Mouse (Mus musculus) kidney, embryonic 16.5 days (tissue): ENCODE measurements around the gene Tspan4. TPM values are rescaled to one million over a fixed set of nuclear protein-coding genes. Genes with fewer than 3 reads are reported as not detected.
"Not testable (repeated sequence)": the region's sequence is repeated elsewhere in the genome, so short reads cannot be mapped to it uniquely, and the experiment has no call there.

Source experiments
- ATAC-seq: fragments of 200-750 bp; cut with Nextera tagmentation; 2 replicates; pipeline ENCODE4 v1.8.0; 2017; ENCODE audit warnings: moderate TSS enrichment; ENCODE audit not compliant: low FRiP score, low TSS enrichment
- H3K27ac ChIP-seq: fragments of 300-500 bp; sonication (generic); 2 replicates; pipeline ENCODE4 v1.5.1; 2014; ENCODE audit warnings: low read length
- H3K27me3 ChIP-seq: fragments of 300-500 bp; sonication (generic); 2 replicates; pipeline ENCODE4 v1.6.1; 2014; ENCODE audit warnings: low read length, control low read depth, mixed read lengths; ENCODE audit not compliant: insufficient read depth
- H3K36me3 ChIP-seq: fragments of 300-500 bp; sonication (generic); 2 replicates; pipeline ENCODE4 v1.6.1; 2014; ENCODE audit warnings: low read length, control low read depth, mixed read lengths; ENCODE audit not compliant: insufficient read depth
- H3K4me1 ChIP-seq: fragments of 300-500 bp; sonication (generic); 2 replicates; pipeline ENCODE4 v1.6.1; 2014; ENCODE audit warnings: low read length, control low read depth, mixed read lengths; ENCODE audit not compliant: insufficient read depth
- H3K4me2 ChIP-seq: fragments of 300-500 bp; sonication (generic); replicated peaks from 2 replicates; pipeline ENCODE4 v1.6.1; 2014; ENCODE audit warnings: low read depth, low read length
- H3K4me3 ChIP-seq: fragments of 300-500 bp; sonication (generic); 2 replicates; pipeline ENCODE4 v1.5.1; 2014; ENCODE audit warnings: mild to moderate bottlenecking, low read length
- H3K9ac ChIP-seq: fragments of 300-500 bp; sonication (generic); replicated peaks from 2 replicates; pipeline ENCODE4 v1.6.1; 2014; ENCODE audit warnings: low read length
- H3K9me3 ChIP-seq: fragments of 300-500 bp; sonication (generic); 2 replicates; pipeline ENCODE4 v1.6.1; 2016; ENCODE audit warnings: low read length, control low read depth
- WGBS: fragments of 180-500 bp; shearing (Covaris S2); extraction: QIAGEN DNeasy Blood & Tissue Kit; methylation state at CpG from one replicate; pipeline ENCODE4 v1.1.7; 2014; 5-methylcytosine and 5-hydroxymethylcytosine counted together
- polyA plus RNA-seq: library from polyadenylated mRNA; unstranded; fragments of >200 nt; fragmentation: Nextera tagmentation; extraction: Ambion mirVana; gene quantifications from 2 replicates; pipeline ENCODE4 v1.2.1, GENCODE M21; 2015

Gene Tspan4
- polyA plus RNA-seq, 1 experiment from 2014 or later = 110 TPM

DNA sequence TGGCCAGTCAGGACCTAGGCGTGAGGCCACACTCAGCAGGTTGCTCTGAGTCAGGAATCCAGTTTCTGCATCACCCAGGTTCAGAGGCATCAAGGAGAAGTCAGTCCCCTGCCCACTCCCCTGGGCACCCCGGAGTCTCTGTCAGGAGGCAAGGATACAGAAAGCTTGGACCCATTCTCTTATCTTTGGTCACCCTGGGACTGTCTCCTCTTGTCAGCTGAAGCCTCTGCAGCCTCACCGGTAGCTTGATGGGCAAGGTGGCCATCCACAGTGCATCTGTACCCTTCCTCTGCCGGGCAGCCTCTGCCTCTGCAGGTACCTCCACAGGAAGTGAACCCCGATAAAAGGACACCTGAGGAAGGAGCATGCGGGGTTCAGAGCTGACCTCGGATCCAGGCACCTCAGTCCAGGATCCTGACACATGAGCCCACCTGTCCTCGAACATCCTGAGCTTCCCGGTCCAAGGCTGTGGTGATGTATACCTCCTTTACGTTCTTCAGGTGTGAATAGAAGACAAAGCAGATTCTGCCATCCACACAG lies 35.8 kb upstream of the Tspan4 start:
- WGBS = 96% methylated on average over 10 of the region's 10 CpGs
- peaks cover 49% of the 10 kb centered on the region for H3K4me1 ChIP-seq

GRCm38 (mm10) chr7:141439811-141440210 lies 35.2 kb upstream of the Tspan4 start:
- H3K27ac ChIP-seq = no peak overlapping the region
- H3K27me3 ChIP-seq = no peaks in the 10 kb centered on the region
- no peak overlapping the region for H3K4me2 ChIP-seq
- H3K9me3 ChIP-seq = no peaks in the 10 kb centered on the region
- 95% methylated on average over 11 of the region's 11 CpGs for WGBS
- H3K36me3 ChIP-seq = peaks cover 19% of the 10 kb centered on the region; the same call in 1 of the 2 replicates
- H3K9ac ChIP-seq = no peak overlapping the region
- no peak overlapping the region for H3K4me3 ChIP-seq
- ATAC-seq = no peak
- H3K4me1 ChIP-seq = peaks cover 43% of the 10 kb centered on the region

More for the DNA sequence above, 35.8 kb upstream of the Tspan4 start:
- no peaks in the 10 kb centered on the region for H3K27me3 ChIP-seq
- no peaks in the 10 kb centered on the region for H3K9me3 ChIP-seq
- ATAC-seq = no peak
- no peak overlapping the region for H3K4me3 ChIP-seq
- no peak overlapping the region for H3K27ac ChIP-seq
- peaks cover 19% of the 10 kb centered on the region; the same call in 1 of the 2 replicates for H3K36me3 ChIP-seq
- H3K4me2 ChIP-seq = no peak overlapping the region
- no peak overlapping the region for H3K9ac ChIP-seq

DNA sequence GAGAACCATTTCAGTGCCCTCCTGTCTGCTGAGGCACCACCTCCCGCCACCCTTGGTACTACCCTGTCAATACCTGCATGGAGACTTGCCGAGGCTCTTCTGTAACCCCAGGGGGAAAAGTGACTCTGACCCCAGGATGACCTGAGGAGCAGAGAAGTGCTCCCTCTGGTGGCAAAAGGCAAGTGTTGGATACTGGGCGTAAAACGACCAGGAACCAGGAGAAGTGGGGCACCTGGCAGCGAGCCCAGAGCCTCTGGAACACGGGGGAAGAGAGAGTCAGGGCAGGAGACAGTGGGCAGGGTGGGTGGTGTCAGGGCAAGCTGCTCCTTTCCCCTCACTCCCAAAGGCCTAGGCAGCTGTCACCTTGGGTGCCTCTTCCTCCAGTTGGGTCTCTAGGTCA lies 34.4 kb upstream of the Tspan4 start:
- Histone ChIP-seq H3K9ac (no peak overlapping the region), H3K4me2 (no peak overlapping the region), H3K9me3 (no peaks in the 10 kb centered on the region), H3K4me3 (no peak overlapping the region), H3K4me1 (peaks cover 37% of the 10 kb centered on the region), H3K27me3 (no peaks in the 10 kb centered on the region), H3K36me3 (peaks cover 19% of the 10 kb centered on the region; the same call in 1 of the 2 replicates), H3K27ac (no peak overlapping the region)
- 36% methylated on average over 6 of the region's 6 CpGs for WGBS
- ATAC-seq = no peak

DNA sequence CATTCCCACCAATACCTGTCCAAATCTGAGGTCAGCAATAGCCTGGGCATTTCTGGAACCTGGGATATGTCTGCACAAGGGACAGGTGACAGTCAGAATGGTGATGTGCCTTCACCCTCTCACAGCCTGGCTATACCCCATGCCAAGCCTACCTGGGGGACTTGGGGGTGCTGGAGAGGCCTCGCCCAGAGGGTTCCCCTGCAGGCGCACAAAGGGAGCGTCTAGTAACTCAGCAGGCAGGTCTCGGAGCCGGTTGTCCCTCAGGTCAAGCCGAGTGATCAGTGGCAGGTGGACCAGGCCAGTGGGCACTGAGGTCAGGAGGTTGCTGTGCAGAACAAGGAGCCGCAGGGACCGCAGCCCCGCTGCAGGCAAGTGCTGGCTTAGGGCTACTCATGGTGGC lies 33.6 kb upstream of the Tspan4 start:
- H3K9ac ChIP-seq = no peak overlapping the region
- H3K27ac ChIP-seq = no peak overlapping the region
- WGBS = 88% methylated on average over 9 of the region's 9 CpGs
- H3K27me3 ChIP-seq = no peaks in the 10 kb centered on the region
- H3K4me3 ChIP-seq = no peak overlapping the region
- peaks cover 19% of the 10 kb centered on the region; the same call in 1 of the 2 replicates for H3K36me3 ChIP-seq
- H3K9me3 ChIP-seq = no peaks in the 10 kb centered on the region
- ATAC-seq = no peak
- H3K4me1 ChIP-seq = peaks cover 29% of the 10 kb centered on the region
- H3K4me2 ChIP-seq = no peak overlapping the region

DNA sequence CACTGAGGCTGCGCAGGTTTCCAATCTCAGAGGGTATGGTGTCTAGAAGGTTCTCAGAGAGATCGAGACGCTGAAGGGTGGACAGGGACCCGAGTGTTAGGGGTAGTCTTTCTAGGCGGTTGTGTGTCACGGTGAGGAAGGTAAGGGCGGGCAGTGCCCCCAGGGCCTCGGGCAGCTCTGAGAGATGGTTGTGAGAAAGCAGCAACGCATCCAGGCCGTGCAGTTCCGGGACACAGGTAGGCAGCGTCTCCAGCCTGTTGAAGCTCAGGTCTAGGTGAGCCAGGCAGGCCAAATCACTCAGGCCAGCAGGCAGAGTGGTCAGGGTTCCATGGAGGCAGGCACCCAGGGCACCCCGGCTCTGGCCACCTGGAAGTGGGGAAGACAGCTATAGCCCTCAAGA lies 32.8 kb upstream of the Tspan4 start:
- Histone ChIP-seq H3K4me2 (peak overlapping the region; percentile 89), H3K9me3 (no peaks in the 10 kb centered on the region), H3K36me3 (peaks cover 19% of the 10 kb centered on the region; the same call in 1 of the 2 replicates), H3K27ac (no peak overlapping the region), H3K9ac (peak overlapping the region; percentile 66), H3K4me3 (peak overlapping the region; percentile 54; the same call in 1 of the 2 replicates), H3K4me1 (peaks cover 22% of the 10 kb centered on the region), H3K27me3 (no peaks in the 10 kb centered on the region)
- no peak for ATAC-seq
- 93% methylated on average over 13 of the region's 13 CpGs for WGBS

DNA sequence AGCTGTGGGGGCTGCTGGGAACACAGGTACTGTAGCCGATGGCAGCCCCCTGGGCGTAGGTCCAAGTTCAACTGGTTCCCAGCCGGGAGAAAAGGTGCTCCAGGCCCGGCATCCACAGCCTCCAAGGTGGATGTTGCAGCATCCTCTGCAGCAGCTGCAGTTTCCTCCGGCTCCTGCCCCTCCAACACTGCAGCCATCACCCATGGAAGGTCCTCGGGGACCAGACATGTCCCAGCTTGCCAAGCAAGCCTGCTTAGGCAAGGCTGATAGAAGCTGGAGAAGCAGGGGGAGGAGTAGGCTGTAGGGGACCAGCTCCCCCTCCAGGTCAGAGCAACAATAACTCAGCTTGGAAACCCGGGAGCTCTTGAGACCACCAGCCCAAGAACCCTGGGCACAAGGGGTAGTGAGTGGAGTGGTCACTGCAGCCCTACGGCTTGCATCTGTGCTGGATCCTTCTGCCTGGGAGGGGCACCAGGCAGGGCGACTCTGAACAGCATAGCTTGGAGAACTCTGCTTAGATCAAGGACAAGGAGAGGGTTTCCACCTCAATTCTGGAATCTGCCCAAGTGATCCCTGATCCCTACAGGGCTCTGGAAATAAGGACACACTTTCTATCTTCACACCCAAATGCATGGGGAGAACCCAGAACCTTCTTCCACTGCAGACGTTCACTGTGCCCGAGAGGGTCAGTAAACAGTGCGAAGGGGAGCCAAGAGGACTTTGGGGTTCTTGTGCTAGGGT lies 31.8 kb upstream of the Tspan4 start:
- Histone ChIP-seq H3K27ac (peak overlapping the region; percentile 52; the same call in 1 of the 2 replicates), H3K9ac (peak overlapping the region; percentile 66), H3K4me3 (peak overlapping the region; percentile 54), H3K4me1 (peaks cover 24% of the 10 kb centered on the region), H3K36me3 (peaks cover 18% of the 10 kb centered on the region; the same call in 1 of the 2 replicates), H3K9me3 (no peaks in the 10 kb centered on the region), H3K4me2 (peak overlapping the region; percentile 89), H3K27me3 (no peaks in the 10 kb centered on the region)
- no peak; the same call in 1 of the 2 replicates for ATAC-seq
- 15% methylated on average over 12 of the region's 12 CpGs for WGBS

DNA sequence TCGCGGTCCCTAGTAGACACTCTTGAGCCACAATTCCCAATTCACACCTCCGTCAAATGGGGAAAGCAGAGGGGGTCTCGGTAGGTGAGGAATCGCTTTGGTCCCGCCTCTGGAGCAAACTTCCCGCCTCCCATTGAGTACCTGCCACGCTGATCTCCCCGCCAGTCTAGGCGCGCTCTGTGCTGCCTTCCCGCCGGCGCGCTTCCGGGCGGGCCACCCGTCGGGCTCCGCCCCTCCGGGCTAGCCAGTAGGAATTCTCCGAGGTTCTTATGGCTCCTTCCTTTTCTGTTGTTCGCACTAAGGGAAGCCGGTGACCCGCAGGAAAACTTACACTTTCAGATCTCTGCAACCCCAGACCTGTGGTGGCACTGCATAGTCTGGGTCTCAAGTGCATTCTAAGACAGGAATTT lies 31.2 kb upstream of the Tspan4 start, which contains the start of gene Pidd1:
Gene Pidd1 (minus strand): TSS at position 198 of the 410 bp plus-strand sequence.
- ATAC-seq = peak; percentile 57
- H3K27ac ChIP-seq = peak within 1 kb of the TSS; percentile 68; the same call in 1 of the 2 replicates
- H3K4me3 ChIP-seq = peak within 1 kb of the TSS; percentile 54
- peak within 1 kb of the TSS; percentile 89 for H3K4me2 ChIP-seq
- H3K9me3 ChIP-seq = no peaks in the 10 kb centered on the region
- H3K9ac ChIP-seq = peak within 1 kb of the TSS; percentile 66
- peaks cover 29% of the 10 kb centered on the region for H3K4me1 ChIP-seq
- H3K36me3 ChIP-seq = peaks cover 16% of the 10 kb centered on the region; the same call in 1 of the 2 replicates
- WGBS = under 1% methylated on average over 25 of the region's 25 CpGs
- no peaks in the 10 kb centered on the region for H3K27me3 ChIP-seq

DNA sequence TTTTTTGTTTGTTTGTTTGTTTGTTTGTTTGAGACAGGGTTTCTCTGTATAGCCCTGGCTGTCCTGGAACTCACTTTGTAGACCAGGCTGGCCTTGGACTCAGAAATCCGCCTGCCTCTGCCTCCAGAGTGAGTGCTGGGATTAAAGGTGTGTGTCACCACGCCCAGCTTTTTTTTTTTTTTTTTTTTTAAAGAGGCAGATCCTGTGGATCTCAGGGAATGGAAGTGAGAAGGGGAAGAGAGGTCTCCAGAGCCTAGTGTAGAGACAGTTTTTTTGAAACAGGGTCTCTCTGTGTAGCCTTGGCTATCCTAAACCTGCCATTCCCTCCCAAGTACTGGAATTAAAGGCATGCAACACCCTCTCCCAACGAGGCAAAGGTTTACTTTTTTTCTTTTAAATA lies 28.7 kb upstream of the Tspan4 start:
- not testable (repeated sequence) for H3K9ac ChIP-seq, H3K27me3 ChIP-seq, H3K4me3 ChIP-seq, H3K4me2 ChIP-seq, H3K27ac ChIP-seq, H3K9me3 ChIP-seq, ATAC-seq
- H3K4me1 ChIP-seq = peaks cover 31% of the 10 kb centered on the region
- WGBS = 84% methylated on average over 3 of the region's 3 CpGs
- peaks cover 24% of the 10 kb centered on the region for H3K36me3 ChIP-seq

GRCm38 (mm10) chr7:141447110-141447991 lies 27.7 kb upstream of the Tspan4 start, which contains the start of gene Rplp2:
TSS of gene Rplp2 (plus strand) at chr7:141447370.
- peak within 1 kb of the TSS; percentile 88 for H3K4me3 ChIP-seq
- WGBS = under 1% methylated on average over 63 of the region's 63 CpGs
- peak within 1 kb of the TSS; percentile 93 for H3K9ac ChIP-seq
- no peaks in the 10 kb centered on the region for H3K27me3 ChIP-seq
- H3K27ac ChIP-seq = peak within 1 kb of the TSS; percentile 90
- H3K4me2 ChIP-seq = peak within 1 kb of the TSS; percentile 83
- H3K4me1 ChIP-seq = peaks cover 23% of the 10 kb centered on the region
- H3K36me3 ChIP-seq = peaks cover 33% of the 10 kb centered on the region
- H3K9me3 ChIP-seq = no peaks in the 10 kb centered on the region
- peak; percentile 87 for ATAC-seq
